Mouse (Mus musculus): ENCODE measurements around the gene Cltc. TPM values are rescaled to one million over a fixed set of nuclear protein-coding genes. Genes with fewer than 3 reads are reported as not detected.

The Cltc gene
- polyA plus RNA-seq, 1 experiment: 158 TPM

DNA sequence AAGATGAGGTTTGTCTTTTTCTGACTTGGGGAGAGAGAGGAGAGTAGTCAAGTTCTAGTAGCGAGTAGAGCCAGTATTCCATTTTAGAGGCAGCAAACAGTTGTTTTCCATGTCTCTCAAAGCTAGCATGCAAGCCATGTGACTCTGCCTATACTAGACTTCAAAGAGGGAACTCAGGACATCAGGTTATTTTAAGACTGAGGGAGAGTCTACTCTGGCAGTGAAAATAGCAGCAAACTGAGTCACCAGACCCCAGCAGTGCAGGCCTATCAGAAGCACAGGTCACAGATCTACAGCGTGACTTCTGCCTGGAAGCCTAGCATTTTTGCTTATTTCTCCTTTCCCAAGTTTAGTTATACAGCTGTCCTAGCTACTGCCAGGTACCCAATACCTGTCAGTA, 25.9 kb downstream of the Cltc start:
- H3K4me3 ChIP-seq (ENCODE audit: insufficient read depth, low read depth, low read length): no peak overlapping the region
- H3K4me1 ChIP-seq (ENCODE audit: control insufficient read depth, insufficient read depth, low read length): no peaks in the 10 kb centered on the region
- peak overlapping the region; percentile 56; the same call in 1 of the 2 replicates for H3K27ac ChIP-seq (ENCODE audit: insufficient read depth, low read depth, low read length)
- TF ChIP-seq CTCF (IDR thresholded peaks at IDR 0.05; ENCODE audit: insufficient read depth, low read depth, low read length) (no peak), POLR2A (IDR thresholded peaks at IDR 0.05; ENCODE audit: insufficient read depth, low read depth, low read length) (no peak)
- 26% methylated on average over 2 of the region's 2 CpGs for whole genome bisulfite sequencing

DNA sequence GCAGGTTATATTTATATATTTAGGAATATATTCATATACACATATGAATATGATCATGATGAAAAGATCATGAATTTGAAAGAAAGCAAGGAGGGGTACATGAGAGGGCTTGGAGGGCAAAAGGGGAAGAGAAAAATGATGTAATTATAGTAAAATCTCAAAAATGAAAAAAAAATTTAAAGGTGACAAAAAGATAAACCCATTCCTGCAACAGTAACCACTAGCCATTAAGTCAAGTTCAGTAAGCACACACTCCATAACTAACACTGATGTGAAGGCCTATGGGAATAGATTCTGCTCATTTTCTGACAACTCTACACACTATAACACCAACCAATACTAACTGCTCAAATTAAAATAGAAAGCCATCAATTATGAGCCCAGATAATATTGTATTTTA, 31.8 kb downstream of the Cltc start:
- no peak overlapping the region for H3K4me3 ChIP-seq (ENCODE audit: insufficient read depth, low read depth, low read length)
- TF ChIP-seq POLR2A (IDR thresholded peaks at IDR 0.05; ENCODE audit: insufficient read depth, low read depth, low read length): no peak
- no peak for TF ChIP-seq CTCF (IDR thresholded peaks at IDR 0.05; ENCODE audit: insufficient read depth, low read depth, low read length)
- no peak overlapping the region for H3K27ac ChIP-seq (ENCODE audit: insufficient read depth, low read depth, low read length)
- H3K4me1 ChIP-seq (ENCODE audit: control insufficient read depth, insufficient read depth, low read length): no peaks in the 10 kb centered on the region

DNA sequence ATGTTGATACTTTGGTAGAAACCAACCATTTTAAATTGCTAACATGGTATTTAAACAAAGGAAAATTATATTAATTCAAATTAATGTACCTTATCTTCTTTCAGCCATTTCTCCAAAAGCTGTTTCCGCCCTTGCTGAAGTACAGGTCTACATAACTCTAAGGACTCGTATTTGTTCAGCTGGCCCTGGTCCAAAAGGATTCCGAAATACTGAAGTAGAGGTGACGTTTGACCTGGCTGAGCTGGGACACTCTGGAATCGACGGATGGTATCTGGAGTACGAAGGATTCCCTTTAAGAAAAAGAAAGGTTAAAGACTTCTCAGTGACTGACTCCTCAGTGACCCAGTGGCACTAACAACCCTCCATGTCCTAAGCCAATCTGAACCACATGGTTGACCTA, 32.4 kb downstream of the Cltc start:
- 87% methylated on average over 7 of the region's 7 CpGs for WGBS
- no peaks in the 10 kb centered on the region for H3K4me1 ChIP-seq (ENCODE audit: control insufficient read depth, insufficient read depth, low read length)
- no peak overlapping the region for H3K27ac ChIP-seq (ENCODE audit: insufficient read depth, low read depth, low read length)
- no peak overlapping the region for H3K4me3 ChIP-seq (ENCODE audit: insufficient read depth, low read depth, low read length)
- TF ChIP-seq POLR2A (IDR thresholded peaks at IDR 0.05; ENCODE audit: insufficient read depth, low read depth, low read length) (no peak), CTCF (IDR thresholded peaks at IDR 0.05; ENCODE audit: insufficient read depth, low read depth, low read length) (no peak)

DNA sequence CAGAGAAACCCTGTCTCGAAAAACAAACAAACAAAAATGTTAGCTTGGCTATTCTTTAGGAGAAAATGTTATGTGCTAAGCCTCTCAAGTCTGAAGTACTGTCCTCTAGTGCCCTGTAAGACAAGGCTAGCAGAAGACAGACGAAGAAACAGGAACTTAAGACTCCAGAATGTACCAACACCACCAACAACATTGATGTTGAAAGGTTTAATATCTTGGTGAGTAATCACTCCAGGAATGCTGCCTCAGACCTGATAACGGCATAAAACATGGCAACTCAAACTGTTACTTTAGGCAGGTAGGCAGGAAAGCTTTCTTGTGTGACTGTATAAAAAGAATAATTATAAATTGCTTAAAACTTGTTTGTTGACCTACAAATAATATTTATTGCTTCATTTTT, 33.4 kb downstream of the Cltc start:
- Histone ChIP-seq H3K27ac (ENCODE audit: insufficient read depth, low read depth, low read length) (no peak overlapping the region), H3K4me1 (ENCODE audit: control insufficient read depth, insufficient read depth, low read length) (no peaks in the 10 kb centered on the region), H3K4me3 (ENCODE audit: insufficient read depth, low read depth, low read length) (no peak overlapping the region)
- WGBS: 85% methylated on average over 3 of the region's 3 CpGs
- no peak for TF ChIP-seq POLR2A (IDR thresholded peaks at IDR 0.05; ENCODE audit: insufficient read depth, low read depth, low read length)
- TF ChIP-seq CTCF (IDR thresholded peaks at IDR 0.05; ENCODE audit: insufficient read depth, low read depth, low read length): no peak

DNA sequence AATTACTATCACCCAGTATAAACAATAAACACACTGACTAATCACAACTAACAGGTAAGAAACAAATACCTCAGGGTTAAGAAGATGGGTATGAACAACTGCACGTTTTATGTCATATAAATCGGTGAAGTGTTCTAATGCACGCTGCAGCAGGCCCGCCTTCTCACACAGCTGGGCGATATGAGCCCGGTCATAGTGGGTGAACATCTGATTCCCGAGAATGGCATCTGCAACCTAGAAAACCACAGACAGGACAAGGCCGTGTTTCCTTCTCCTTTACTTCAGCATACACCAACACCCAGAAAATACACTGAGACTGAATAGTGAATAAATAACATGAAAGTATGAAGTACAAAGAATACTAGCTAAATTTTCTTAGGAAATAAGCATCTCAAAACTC, 38.0 kb downstream of the Cltc start:
- 92% methylated on average over 8 of the region's 8 CpGs for WGBS
- Histone ChIP-seq H3K4me3 (ENCODE audit: insufficient read depth, low read depth, low read length) (no peak overlapping the region), H3K27ac (ENCODE audit: insufficient read depth, low read depth, low read length) (no peak overlapping the region), H3K4me1 (ENCODE audit: control insufficient read depth, insufficient read depth, low read length) (no peaks in the 10 kb centered on the region)
- TF ChIP-seq POLR2A (IDR thresholded peaks at IDR 0.05; ENCODE audit: insufficient read depth, low read depth, low read length): no peak
- no peak for TF ChIP-seq CTCF (IDR thresholded peaks at IDR 0.05; ENCODE audit: insufficient read depth, low read depth, low read length)

DNA sequence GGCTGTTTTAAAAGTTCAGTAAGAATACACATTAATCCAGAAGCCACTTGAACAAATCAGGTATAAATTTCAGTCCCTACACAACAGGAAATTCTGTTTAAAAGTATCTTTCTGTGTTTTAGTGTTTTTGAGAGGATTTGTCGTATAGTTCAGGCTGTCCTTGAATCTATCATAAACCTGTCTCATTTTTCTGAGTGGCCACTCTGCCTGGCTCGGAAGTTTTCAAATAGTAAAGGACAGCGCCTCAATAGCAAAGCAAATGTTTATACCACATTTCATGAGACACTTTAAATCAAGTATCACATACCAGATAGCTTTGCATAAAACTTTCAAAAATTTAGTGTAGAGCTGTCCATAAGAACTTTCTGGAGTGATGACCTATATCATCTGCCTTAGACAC, 39.0 kb downstream of the Cltc start:
- Histone ChIP-seq H3K4me3 (ENCODE audit: insufficient read depth, low read depth, low read length) (no peak overlapping the region), H3K27ac (ENCODE audit: insufficient read depth, low read depth, low read length) (no peak overlapping the region), H3K4me1 (ENCODE audit: control insufficient read depth, insufficient read depth, low read length) (no peaks in the 10 kb centered on the region)
- WGBS: 95% methylated on average over 3 of the region's 3 CpGs
- TF ChIP-seq CTCF (IDR thresholded peaks at IDR 0.05; ENCODE audit: insufficient read depth, low read depth, low read length) (no peak), POLR2A (IDR thresholded peaks at IDR 0.05; ENCODE audit: insufficient read depth, low read depth, low read length) (no peak)

DNA sequence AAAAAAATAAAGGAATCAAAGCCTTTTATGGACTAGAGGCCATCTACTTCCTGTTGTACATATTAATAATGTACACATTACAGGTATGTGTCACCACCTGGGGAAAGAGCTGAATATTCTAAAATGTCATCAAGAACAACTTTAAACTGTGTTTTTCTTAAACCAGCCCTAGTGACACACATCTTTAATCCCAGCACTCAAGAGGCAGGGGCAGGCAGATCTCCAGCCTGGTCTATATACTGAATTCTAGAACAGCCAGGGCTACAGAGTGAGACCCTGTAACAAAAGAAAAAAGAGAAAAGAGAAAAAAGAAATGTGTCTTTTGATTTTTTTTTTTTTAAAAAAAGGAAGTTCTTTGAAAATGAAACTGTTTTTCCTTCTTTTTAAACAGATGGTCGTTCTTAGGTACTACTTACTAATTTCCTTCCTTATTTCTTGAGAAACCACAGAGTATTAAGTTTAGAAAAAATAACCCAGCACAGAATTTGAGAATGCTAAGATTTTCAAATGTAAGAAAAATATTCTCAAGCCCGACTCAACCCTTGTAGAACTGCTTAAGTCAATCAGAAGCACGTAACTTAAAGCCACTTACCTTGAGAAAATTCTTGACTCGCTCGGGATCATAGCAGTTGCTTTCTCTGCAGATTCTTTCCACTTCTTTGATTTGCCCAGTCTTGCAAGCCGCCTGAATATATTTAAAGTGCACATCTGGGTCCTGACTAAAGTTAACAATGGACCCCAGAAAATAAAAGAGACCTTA, 39.9 kb downstream of the Cltc start:
- H3K27ac ChIP-seq (ENCODE audit: insufficient read depth, low read depth, low read length): no peak overlapping the region
- WGBS: 75% methylated on average over 6 of the region's 6 CpGs
- H3K4me3 ChIP-seq (ENCODE audit: insufficient read depth, low read depth, low read length): no peak overlapping the region
- H3K4me1 ChIP-seq (ENCODE audit: control insufficient read depth, insufficient read depth, low read length): no peaks in the 10 kb centered on the region
- no peak for TF ChIP-seq CTCF (IDR thresholded peaks at IDR 0.05; ENCODE audit: insufficient read depth, low read depth, low read length)
- no peak for TF ChIP-seq POLR2A (IDR thresholded peaks at IDR 0.05; ENCODE audit: insufficient read depth, low read depth, low read length)

DNA sequence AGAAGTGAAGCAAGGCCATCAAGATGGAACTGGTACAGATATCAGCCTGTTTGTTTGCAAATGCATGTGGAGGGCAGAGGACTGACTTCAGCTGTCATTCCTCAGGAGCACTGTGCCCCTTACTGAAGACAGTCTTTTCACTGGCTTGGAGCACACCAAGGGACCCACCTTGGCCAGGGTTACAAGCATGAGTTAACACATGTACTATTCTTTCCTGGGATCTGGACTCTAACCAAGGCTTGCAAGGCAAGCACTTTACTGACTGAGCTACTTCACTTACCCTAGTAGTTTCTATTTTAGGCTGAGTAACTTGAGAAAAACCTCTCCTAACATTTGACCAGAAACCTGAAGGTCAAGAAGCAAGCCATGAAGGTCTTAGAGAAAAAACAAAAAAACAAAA, 42.8 kb downstream of the Cltc start:
- no peaks in the 10 kb centered on the region for H3K4me1 ChIP-seq (ENCODE audit: control insufficient read depth, insufficient read depth, low read length)
- no peak overlapping the region for H3K4me3 ChIP-seq (ENCODE audit: insufficient read depth, low read depth, low read length)
- H3K27ac ChIP-seq (ENCODE audit: insufficient read depth, low read depth, low read length): no peak overlapping the region
- no peak for TF ChIP-seq POLR2A (IDR thresholded peaks at IDR 0.05; ENCODE audit: insufficient read depth, low read depth, low read length)
- TF ChIP-seq CTCF (IDR thresholded peaks at IDR 0.05; ENCODE audit: insufficient read depth, low read depth, low read length): no peak

DNA sequence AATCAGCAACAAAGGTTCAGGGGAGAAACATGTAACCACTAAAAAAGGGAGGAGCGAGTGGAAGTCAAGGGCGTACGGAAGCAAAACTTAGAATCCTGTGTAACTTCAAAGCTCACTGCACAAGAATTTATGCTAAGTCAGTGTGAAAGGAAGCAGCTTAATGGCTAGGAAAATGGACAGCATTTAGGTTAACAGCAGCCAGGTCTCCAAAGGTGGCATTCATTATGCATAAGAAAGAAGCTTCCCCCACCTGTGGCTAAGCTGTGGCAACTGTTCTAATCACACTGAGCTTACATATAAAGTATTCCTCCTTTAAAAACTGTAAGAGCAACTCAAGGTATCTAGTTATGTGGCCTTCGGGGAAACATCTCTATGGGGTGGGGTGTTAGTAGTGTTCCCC, 56.2 kb downstream of the Cltc start:
- no peak overlapping the region for H3K27ac ChIP-seq (ENCODE audit: insufficient read depth, low read depth, low read length)
- H3K4me1 ChIP-seq (ENCODE audit: control insufficient read depth, insufficient read depth, low read length): no peaks in the 10 kb centered on the region
- no peak overlapping the region for H3K4me3 ChIP-seq (ENCODE audit: insufficient read depth, low read depth, low read length)
- WGBS: 87% methylated on average over 4 of the region's 4 CpGs
- TF ChIP-seq POLR2A (IDR thresholded peaks at IDR 0.05; ENCODE audit: insufficient read depth, low read depth, low read length) (no peak), CTCF (IDR thresholded peaks at IDR 0.05; ENCODE audit: insufficient read depth, low read depth, low read length) (no peak)

DNA sequence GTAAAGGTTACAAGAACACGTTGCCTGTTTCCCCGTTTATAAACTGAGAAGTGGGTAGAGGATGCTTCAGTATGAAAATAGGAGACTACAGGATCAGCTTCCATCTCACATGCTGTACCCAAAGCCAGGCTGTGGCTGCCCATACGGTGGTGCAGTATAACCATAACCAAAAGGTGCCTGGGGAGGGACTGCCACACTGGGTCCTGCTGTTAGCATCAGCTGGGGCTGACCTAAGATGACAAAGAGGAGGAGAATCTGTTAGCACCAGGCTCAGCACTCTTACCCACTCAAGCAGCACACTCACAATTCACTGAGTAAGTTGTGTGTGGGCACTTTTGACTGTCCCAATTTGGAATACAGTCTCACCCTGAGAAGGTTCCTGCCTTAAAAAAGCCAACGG, 61.9 kb downstream of the Cltc start:
- H3K4me1 ChIP-seq (ENCODE audit: control insufficient read depth, insufficient read depth, low read length): no peaks in the 10 kb centered on the region
- H3K4me3 ChIP-seq (ENCODE audit: insufficient read depth, low read depth, low read length): no peak overlapping the region
- 34% methylated on average over 4 of the region's 4 CpGs for WGBS
- TF ChIP-seq CTCF (IDR thresholded peaks at IDR 0.05; ENCODE audit: insufficient read depth, low read depth, low read length) (no peak), POLR2A (IDR thresholded peaks at IDR 0.05; ENCODE audit: insufficient read depth, low read depth, low read length) (no peak)
- H3K27ac ChIP-seq (ENCODE audit: insufficient read depth, low read depth, low read length): no peak overlapping the region

All from olfactory bulb, adult 2 months (tissue).